Comparison of ENCODE assay signal across 14 mouse cellular contexts in genomic region chr1:79982678-79983280, GRCm38 (mm10).
A peak's percentile ranks its signal among the peaks of the same experiment; 100 is the strongest.
DNase-seq lines count a peak whose midpoint lies in the region; ATAC-seq and TF ChIP-seq lines count a peak whose summit lies in the region.
"Had no signal": no experiment of that assay in that cellular context is flagged by ENCODE, and none has a peak within 500 bp of the region (broad histone marks: within the 10 kb centered on the region; RNA-seq: fewer than 3 reads in every experiment).

No protein-coding gene starts in this region.

- 59% methylated on average over 13 of the region's 13 CpGs for WGBS in kidney, adult 2 months
- 61% methylated on average over 13 of the region's 13 CpGs for WGBS in kidney, embryonic 15.5 days
- WGBS in embryonic facial prominence, embryonic 12.5 days, result 43% methylated on average over 13 of the region's 13 CpGs
- 25% methylated on average over 13 of the region's 13 CpGs for WGBS in limb, embryonic 11.5 days
- WGBS in liver, embryonic 12.5 days (ENCODE audit: insufficient replicate concordance), result 63% methylated on average over 13 of the region's 13 CpGs
- WGBS in midbrain, embryonic 16.5 days, result 85% methylated on average over 13 of the region's 13 CpGs

- H3K9me3 ChIP-seq in kidney, embryonic 15.5 days (replicated peaks), result no peaks in the 10 kb centered on the region
- no peaks in the 10 kb centered on the region for H3K9me3 ChIP-seq in embryonic facial prominence, embryonic 12.5 days
- H3K9me3 ChIP-seq in limb, embryonic 11.5 days (ENCODE audit: control insufficient read depth, low read length), result no peaks in the 10 kb centered on the region
- no peaks in the 10 kb centered on the region for H3K9me3 ChIP-seq in liver, embryonic 12.5 days (replicated peaks)
- no peaks in the 10 kb centered on the region for H3K9me3 ChIP-seq in midbrain, embryonic 16.5 days (replicated peaks; ENCODE audit: control insufficient read depth, low read length, poor library complexity, severe bottlenecking)
- H3K9me3 ChIP-seq: hindbrain, embryonic 15.5 days had no signal

- no peak overlapping the region for H3K9ac ChIP-seq in kidney, embryonic 15.5 days
- H3K9ac ChIP-seq in embryonic facial prominence, embryonic 12.5 days, result no peak overlapping the region
- H3K9ac ChIP-seq in limb, embryonic 11.5 days (ENCODE audit: low read length), result no peak overlapping the region
- H3K9ac ChIP-seq in liver, embryonic 12.5 days, result no peak overlapping the region
- no peak overlapping the region for H3K9ac ChIP-seq in midbrain, embryonic 16.5 days (ENCODE audit: low read depth, low read length)
- H3K9ac ChIP-seq: forebrain, postnatal 0 days; hindbrain, embryonic 15.5 days; liver, embryonic 14.5 days had no signal

- no peaks in the 10 kb centered on the region for H3K36me3 ChIP-seq in kidney, adult 2 months (ENCODE audit: control insufficient read depth, insufficient read depth, low read length)
- no peaks in the 10 kb centered on the region for H3K36me3 ChIP-seq in kidney, embryonic 15.5 days
- no peaks in the 10 kb centered on the region for H3K36me3 ChIP-seq in embryonic facial prominence, embryonic 12.5 days
- H3K36me3 ChIP-seq in limb, embryonic 11.5 days (ENCODE audit: control insufficient read depth, insufficient read depth, low read length), result no peaks in the 10 kb centered on the region
- H3K36me3 ChIP-seq in liver, embryonic 12.5 days, result no peaks in the 10 kb centered on the region
- no peaks in the 10 kb centered on the region for H3K36me3 ChIP-seq in midbrain, embryonic 16.5 days (ENCODE audit: control insufficient read depth, insufficient read depth, low read length)
- H3K36me3 ChIP-seq: hindbrain, embryonic 15.5 days had no signal

- peak; percentile 32 for DNase-seq in kidney, adult 2 months
- DNase-seq in embryo, embryonic 10.5 days (ENCODE audit: low spot score), result peak; percentile 62
- peak; percentile 76 for DNase-seq in limb, embryonic 11.5 days (ENCODE audit: low spot score)
- DNase-seq: cerebellum, adult 11-12 months; cerebellum, postnatal 36 days; forebrain, postnatal 0 days had no signal

- H3K4me2 ChIP-seq in kidney, embryonic 15.5 days, result no peak overlapping the region
- H3K4me2 ChIP-seq in embryonic facial prominence, embryonic 12.5 days (replicated peaks), result no peak overlapping the region
- H3K4me2 ChIP-seq in limb, embryonic 11.5 days (ENCODE audit: low read depth, severe bottlenecking), result no peak overlapping the region
- no peak overlapping the region for H3K4me2 ChIP-seq in liver, embryonic 12.5 days
- H3K4me2 ChIP-seq in midbrain, embryonic 16.5 days (ENCODE audit: low read length), result no peak overlapping the region
- H3K4me2 ChIP-seq: hindbrain, embryonic 15.5 days had no signal

- no peaks in the 10 kb centered on the region for H3K4me1 ChIP-seq in kidney, adult 2 months (ENCODE audit: control insufficient read depth, insufficient read depth, low read length)
- H3K4me1 ChIP-seq in kidney, embryonic 15.5 days, result 0 out of 2 replicates have a peak, but pooled peaks cover 3% of the 10 kb centered on the region
- peaks cover 18% of the 10 kb centered on the region; the same call in 1 of the 2 replicates for H3K4me1 ChIP-seq in embryonic facial prominence, embryonic 12.5 days
- peaks cover 7% of the 10 kb centered on the region; the same call in 1 of the 2 replicates for H3K4me1 ChIP-seq in limb, embryonic 11.5 days (ENCODE audit: control insufficient read depth, insufficient read depth, low read length)
- H3K4me1 ChIP-seq in liver, embryonic 12.5 days, result no peaks in the 10 kb centered on the region
- H3K4me1 ChIP-seq in midbrain, embryonic 16.5 days (ENCODE audit: control insufficient read depth, insufficient read depth, low read length), result no peaks in the 10 kb centered on the region
- H3K4me1 ChIP-seq: hindbrain, embryonic 15.5 days had no signal

- H3K4me3 ChIP-seq in kidney, adult 2 months (ENCODE audit: insufficient read depth, low read depth, low read length), result no peak overlapping the region
- H3K4me3 ChIP-seq in kidney, embryonic 15.5 days (replicated peaks), result no peak overlapping the region
- H3K4me3 ChIP-seq in embryonic facial prominence, embryonic 12.5 days, result no peak overlapping the region
- H3K4me3 ChIP-seq in limb, embryonic 11.5 days (ENCODE audit: low read depth, low read length), result no peak overlapping the region
- no peak overlapping the region for H3K4me3 ChIP-seq in liver, embryonic 12.5 days
- H3K4me3 ChIP-seq in midbrain, embryonic 16.5 days (ENCODE audit: low read depth, low read length), result no peak overlapping the region
- H3K4me3 ChIP-seq: erythroblast, embryonic 14.5 days; hindbrain, embryonic 15.5 days had no signal

- TF ChIP-seq POLR2A in kidney, adult 2 months (IDR thresholded peaks at IDR 0.05; ENCODE audit: low read depth, low read length), result no peak

- H3K27me3 ChIP-seq in kidney, adult 2 months (replicated peaks; ENCODE audit: control insufficient read depth, insufficient read depth, low read length), result no peaks in the 10 kb centered on the region
- no peaks in the 10 kb centered on the region for H3K27me3 ChIP-seq in kidney, embryonic 15.5 days
- H3K27me3 ChIP-seq in embryonic facial prominence, embryonic 12.5 days, result no peaks in the 10 kb centered on the region
- no peaks in the 10 kb centered on the region for H3K27me3 ChIP-seq in limb, embryonic 11.5 days (ENCODE audit: control insufficient read depth, insufficient read depth, low read length)
- H3K27me3 ChIP-seq in liver, embryonic 12.5 days (replicated peaks), result no peaks in the 10 kb centered on the region
- no peaks in the 10 kb centered on the region for H3K27me3 ChIP-seq in midbrain, embryonic 16.5 days (ENCODE audit: control insufficient read depth, insufficient read depth, low read depth, low read length)
- H3K27me3 ChIP-seq: hindbrain, embryonic 15.5 days had no signal

- H3K27ac ChIP-seq in kidney, adult 2 months (ENCODE audit: insufficient read depth, low read depth, low read length), result no peak overlapping the region
- H3K27ac ChIP-seq in kidney, embryonic 15.5 days, result no peak overlapping the region
- H3K27ac ChIP-seq in embryonic facial prominence, embryonic 12.5 days, result no peak overlapping the region
- no peak overlapping the region; the same call in 1 of the 2 replicates for H3K27ac ChIP-seq in limb, embryonic 11.5 days (replicated peaks; ENCODE audit: low read depth, low read length)
- no peak overlapping the region for H3K27ac ChIP-seq in liver, embryonic 12.5 days
- no peak overlapping the region for H3K27ac ChIP-seq in midbrain, embryonic 16.5 days (ENCODE audit: low read length)
- H3K27ac ChIP-seq: hindbrain, embryonic 15.5 days; liver, embryonic 14.5 days had no signal

- no peak for TF ChIP-seq CTCF in kidney, adult 2 months (conservative IDR thresholded peaks at IDR 0.05; ENCODE audit: insufficient read depth, insufficient read length, low read depth, low read length)

- ATAC-seq in kidney, embryonic 15.5 days (replicated peaks; ENCODE audit: low FRiP score), result no peak
- peak; percentile 74 for ATAC-seq in embryonic facial prominence, embryonic 12.5 days (ENCODE audit: insufficient number of reproducible peaks, insufficient read depth, low FRiP score, low TSS enrichment)
- ATAC-seq in limb, embryonic 11.5 days (ENCODE audit: insufficient number of reproducible peaks, low FRiP score, low TSS enrichment, low read depth), result peak; percentile 80
- no peak for ATAC-seq in liver, embryonic 12.5 days
- no peak for ATAC-seq in midbrain, embryonic 16.5 days
- ATAC-seq: forebrain, postnatal 0 days; lung, postnatal 0 days had no signal

Comparison
In these comparisons a context has a peak if more than half of its experiments do, and no peak if none do; other contexts are left out.
1. ATAC-seq: peak in embryonic facial prominence, embryonic 12.5 days (single experiment) and limb, embryonic 11.5 days (single experiment); none in kidney, embryonic 15.5 days (single experiment), liver, embryonic 12.5 days (single experiment) and midbrain, embryonic 16.5 days (single experiment).
2. Peak in every context shown above with its lines, with median percentiles within 50 percentile points of each other: DNase-seq.